Mouse (Mus musculus): ENCODE measurements around the gene Ntn5. TPM values are rescaled to one million over a fixed set of nuclear protein-coding genes. Genes with fewer than 3 reads are reported as not detected.
A peak's percentile ranks its signal among the peaks of the same experiment; 100 is the strongest.

Gene Ntn5
- polyA plus RNA-seq, 1 experiment from 2014 or later, result 0.80 TPM

- ATAC-seq (replicated peaks; ENCODE audit: low FRiP score, low TSS enrichment, low read depth) (peak; percentile 14; the same call in 1 of the 2 replicates), DNase-seq (ENCODE audit: low spot score) (peak; percentile 83)
- peak overlapping the region; percentile 96 for H3K4me2 ChIP-seq (ENCODE audit: low read length)
- no peaks in the 10 kb centered on the region for H3K9me3 ChIP-seq (ENCODE audit: control insufficient read depth, low read length)
- peaks cover 16% of the 10 kb centered on the region for H3K36me3 ChIP-seq (ENCODE audit: control insufficient read depth, insufficient read depth, low read length)
- H3K4me3 ChIP-seq (ENCODE audit: low read depth, low read length), result peak overlapping the region; percentile 65
- H3K27ac ChIP-seq (ENCODE audit: low read depth), result peak overlapping the region; percentile 73; the same call in 1 of the 2 replicates
- H3K9ac ChIP-seq (ENCODE audit: low read length), result peak overlapping the region; percentile 69
- H3K4me1 ChIP-seq (replicated peaks; ENCODE audit: control insufficient read depth, insufficient read depth, low read length), result peaks cover 36% of the 10 kb centered on the region
- WGBS, result 2% methylated on average over 7 of the region's 7 CpGs
- H3K27me3 ChIP-seq (replicated peaks; ENCODE audit: control insufficient read depth, insufficient read depth, low read length), result no peaks in the 10 kb centered on the region; the same call in 1 of the 2 replicates
These were observed 22.1 kb downstream of the Ntn5 start for GRCm38 (mm10) chr7:45705873-45706281.

- peaks cover 36% of the 10 kb centered on the region for H3K4me1 ChIP-seq (replicated peaks; ENCODE audit: control insufficient read depth, insufficient read depth, low read length)
- peak overlapping the region; percentile 65 for H3K4me3 ChIP-seq (ENCODE audit: low read depth, low read length)
- H3K36me3 ChIP-seq (ENCODE audit: control insufficient read depth, insufficient read depth, low read length), result peaks cover 24% of the 10 kb centered on the region
- WGBS, result 2% methylated on average over 37 of the region's 45 CpGs
- no peaks in the 10 kb centered on the region for H3K27me3 ChIP-seq (replicated peaks; ENCODE audit: control insufficient read depth, insufficient read depth, low read length)
- H3K27ac ChIP-seq (ENCODE audit: low read depth), result peak overlapping the region; percentile 70
- DNase-seq (ENCODE audit: low spot score) (peak; percentile 89), ATAC-seq (replicated peaks; ENCODE audit: low FRiP score, low TSS enrichment, low read depth) (no peak)
- peak overlapping the region; percentile 96 for H3K4me2 ChIP-seq (ENCODE audit: low read length)
- peak overlapping the region; percentile 69 for H3K9ac ChIP-seq (ENCODE audit: low read length)
- no peaks in the 10 kb centered on the region for H3K9me3 ChIP-seq (ENCODE audit: control insufficient read depth, low read length)
These were observed 23.0 kb downstream of the Ntn5 start for GRCm38 (mm10) chr7:45706721-45707241.

GRCm38 (mm10) chr7:45707375-45707967, 23.6 kb downstream of the Ntn5 start:
- H3K9ac ChIP-seq (ENCODE audit: low read length), result peak overlapping the region; percentile 8; the same call in 1 of the 2 replicates
- under 1% methylated on average over 27 of the region's 27 CpGs for WGBS
- H3K4me2 ChIP-seq (ENCODE audit: low read length), result peak overlapping the region; percentile 96

GRCm38 (mm10) chr7:45708221-45708761, 24.5 kb downstream of the Ntn5 start:
- ATAC-seq (replicated peaks; ENCODE audit: low FRiP score, low TSS enrichment, low read depth) (no peak), DNase-seq (ENCODE audit: low spot score) (no peak)
- Histone ChIP-seq H3K9me3 (ENCODE audit: control insufficient read depth, low read length) (no peaks in the 10 kb centered on the region), H3K9ac (ENCODE audit: low read length) (no peak overlapping the region), H3K36me3 (ENCODE audit: control insufficient read depth, insufficient read depth, low read length) (peaks cover 39% of the 10 kb centered on the region), H3K4me1 (replicated peaks; ENCODE audit: control insufficient read depth, insufficient read depth, low read length) (peaks cover 36% of the 10 kb centered on the region), H3K27ac (ENCODE audit: low read depth) (peak overlapping the region; percentile 34; the same call in 1 of the 2 replicates), H3K4me3 (ENCODE audit: low read depth, low read length) (no peak overlapping the region), H3K27me3 (replicated peaks; ENCODE audit: control insufficient read depth, insufficient read depth, low read length) (no peaks in the 10 kb centered on the region), H3K4me2 (ENCODE audit: low read length) (peak overlapping the region; percentile 96)
- 30% methylated on average over 13 of the region's 13 CpGs for WGBS

More at GRCm38 (mm10) chr7:45707375-45707967, 23.6 kb downstream of the Ntn5 start:
- Histone ChIP-seq H3K9me3 (ENCODE audit: control insufficient read depth, low read length) (no peaks in the 10 kb centered on the region), H3K27ac (ENCODE audit: low read depth) (peak overlapping the region; percentile 61), H3K36me3 (ENCODE audit: control insufficient read depth, insufficient read depth, low read length) (peaks cover 31% of the 10 kb centered on the region), H3K4me3 (ENCODE audit: low read depth, low read length) (peak overlapping the region; percentile 65), H3K4me1 (replicated peaks; ENCODE audit: control insufficient read depth, insufficient read depth, low read length) (peaks cover 36% of the 10 kb centered on the region), H3K27me3 (replicated peaks; ENCODE audit: control insufficient read depth, insufficient read depth, low read length) (no peaks in the 10 kb centered on the region)
- DNase-seq (ENCODE audit: low spot score) (peak; percentile 94), ATAC-seq (replicated peaks; ENCODE audit: low FRiP score, low TSS enrichment, low read depth) (no peak; the same call in 1 of the 2 replicates)

- DNase-seq (ENCODE audit: low spot score) (no peak), ATAC-seq (replicated peaks; ENCODE audit: low FRiP score, low TSS enrichment, low read depth) (no peak)
- no peak overlapping the region for H3K27ac ChIP-seq (ENCODE audit: low read depth)
- peaks cover 31% of the 10 kb centered on the region for H3K4me1 ChIP-seq (replicated peaks; ENCODE audit: control insufficient read depth, insufficient read depth, low read length)
- H3K36me3 ChIP-seq (ENCODE audit: control insufficient read depth, insufficient read depth, low read length), result peaks cover 43% of the 10 kb centered on the region
- WGBS, result 45% methylated on average over 6 of the region's 6 CpGs
- H3K27me3 ChIP-seq (replicated peaks; ENCODE audit: control insufficient read depth, insufficient read depth, low read length), result no peaks in the 10 kb centered on the region
- no peak overlapping the region for H3K9ac ChIP-seq (ENCODE audit: low read length)
- no peaks in the 10 kb centered on the region for H3K9me3 ChIP-seq (ENCODE audit: control insufficient read depth, low read length)
- H3K4me2 ChIP-seq (ENCODE audit: low read length), result no peak overlapping the region
- H3K4me3 ChIP-seq (ENCODE audit: low read depth, low read length), result no peak overlapping the region
These were observed 25.2 kb downstream of the Ntn5 start for GRCm38 (mm10) chr7:45709036-45709435.

- Histone ChIP-seq H3K4me3 (ENCODE audit: low read depth, low read length) (no peak overlapping the region), H3K27me3 (replicated peaks; ENCODE audit: control insufficient read depth, insufficient read depth, low read length) (no peaks in the 10 kb centered on the region), H3K4me1 (replicated peaks; ENCODE audit: control insufficient read depth, insufficient read depth, low read length) (peaks cover 37% of the 10 kb centered on the region), H3K36me3 (ENCODE audit: control insufficient read depth, insufficient read depth, low read length) (peaks cover 43% of the 10 kb centered on the region), H3K27ac (ENCODE audit: low read depth) (no peak overlapping the region), H3K4me2 (ENCODE audit: low read length) (no peak overlapping the region), H3K9ac (ENCODE audit: low read length) (no peak overlapping the region), H3K9me3 (ENCODE audit: control insufficient read depth, low read length) (no peaks in the 10 kb centered on the region)
- ATAC-seq (replicated peaks; ENCODE audit: low FRiP score, low TSS enrichment, low read depth) (no peak), DNase-seq (ENCODE audit: low spot score) (no peak)
- WGBS, result 71% methylated on average over 14 of the region's 14 CpGs
These were observed 26.0 kb downstream of the Ntn5 start for GRCm38 (mm10) chr7:45709677-45710355.

- Histone ChIP-seq H3K9me3 (ENCODE audit: control insufficient read depth, low read length) (no peaks in the 10 kb centered on the region), H3K4me3 (ENCODE audit: low read depth, low read length) (no peak overlapping the region), H3K27me3 (replicated peaks; ENCODE audit: control insufficient read depth, insufficient read depth, low read length) (no peaks in the 10 kb centered on the region), H3K4me1 (replicated peaks; ENCODE audit: control insufficient read depth, insufficient read depth, low read length) (peaks cover 35% of the 10 kb centered on the region), H3K9ac (ENCODE audit: low read length) (no peak overlapping the region), H3K4me2 (ENCODE audit: low read length) (no peak overlapping the region), H3K27ac (ENCODE audit: low read depth) (no peak overlapping the region), H3K36me3 (ENCODE audit: control insufficient read depth, insufficient read depth, low read length) (peaks cover 43% of the 10 kb centered on the region)
- WGBS, result 91% methylated on average over 20 of the region's 20 CpGs
- ATAC-seq (replicated peaks; ENCODE audit: low FRiP score, low TSS enrichment, low read depth), result no peak
- no peak for DNase-seq (ENCODE audit: low spot score)
These were observed 26.8 kb downstream of the Ntn5 start for GRCm38 (mm10) chr7:45710477-45711191.

GRCm38 (mm10) chr7:45711316-45712021, 27.6 kb downstream of the Ntn5 start:
- Histone ChIP-seq H3K27me3 (replicated peaks; ENCODE audit: control insufficient read depth, insufficient read depth, low read length) (no peaks in the 10 kb centered on the region), H3K4me3 (ENCODE audit: low read depth, low read length) (no peak overlapping the region), H3K27ac (ENCODE audit: low read depth) (no peak overlapping the region), H3K4me1 (replicated peaks; ENCODE audit: control insufficient read depth, insufficient read depth, low read length) (peaks cover 37% of the 10 kb centered on the region), H3K9me3 (ENCODE audit: control insufficient read depth, low read length) (no peaks in the 10 kb centered on the region), H3K9ac (ENCODE audit: low read length) (no peak overlapping the region), H3K36me3 (ENCODE audit: control insufficient read depth, insufficient read depth, low read length) (peaks cover 43% of the 10 kb centered on the region), H3K4me2 (ENCODE audit: low read length) (no peak overlapping the region)
- no peak for ATAC-seq (replicated peaks; ENCODE audit: low FRiP score, low TSS enrichment, low read depth)
- WGBS, result 91% methylated on average over 24 of the region's 24 CpGs
- DNase-seq (ENCODE audit: low spot score), result no peak
